Mouse (Mus musculus) left cerebral cortex, postnatal 36 days (tissue): ENCODE measurements around the gene Atp5d. TPM values are rescaled to one million over a fixed set of nuclear protein-coding genes. Genes with fewer than 3 reads are reported as not detected.

Experiments used
- total RNA-seq, 2 experiments: library from RNA; stranded (reverse); gene quantifications; 2 replicates each; pipeline ENCODE4 v1.2.3; 2021

Atp5d gene
- total RNA-seq, 2 experiments from 2014 or later, result 334 to 384 TPM

Other genes with a start within 250 kb of the Atp5d start
- not detected for gene Cfd, start 247.8 kb upstream of the Atp5d start, total RNA-seq
- gene Med16, start 229.7 kb upstream of the Atp5d start, total RNA-seq, result 10 to 100 TPM; 53.2 to 60.6 TPM
- not detected for gene Gm26602, start 227.8 kb upstream of the Atp5d start, total RNA-seq
- gene Kiss1r, start 221.7 kb upstream of the Atp5d start, total RNA-seq, result 1 to 10 TPM; 6.7 to 8.2 TPM
- gene R3hdm4, start 217.4 kb upstream of the Atp5d start, total RNA-seq, result 100 to 1,000 TPM; 349 to 368 TPM
- 1 to 10 TPM; 6.3 to 6.5 TPM for gene Arid3a, start 211.6 kb upstream of the Atp5d start, total RNA-seq
- gene Wdr18, start 178.5 kb upstream of the Atp5d start, total RNA-seq, result 10 to 100 TPM; 44.2 to 46.3 TPM
- gene Grin3b, start 167.9 kb upstream of the Atp5d start, total RNA-seq, result under 1 TPM in 1 of 2 experiments, not detected in 1; 0.10 TPM
- gene Tmem259, start 154.3 kb upstream of the Atp5d start, total RNA-seq, result 100 to 1,000 TPM; 122 TPM
- gene Cnn2, start 150.0 kb upstream of the Atp5d start, total RNA-seq, result 1 to 10 TPM; 4.7 to 7.6 TPM
- gene Abca7, start 142.1 kb upstream of the Atp5d start, total RNA-seq, result 10 to 100 TPM; 10.3 to 13.0 TPM
- gene Arhgap45, start 122.0 kb upstream of the Atp5d start, total RNA-seq, result 1 to 10 TPM; 3.3 to 5.3 TPM
- 10 to 100 TPM; 69.2 to 83.6 TPM for gene Polr2e, start 98.8 kb upstream of the Atp5d start, total RNA-seq
- gene Gpx4, start 91.5 kb upstream of the Atp5d start, total RNA-seq, result 100 to 1,000 TPM; 468 to 559 TPM
- gene Sbno2, start 33.1 kb upstream of the Atp5d start, total RNA-seq, result 10 to 100 TPM; 14.5 to 25.5 TPM
- 100 to 1,000 TPM in 1 of 2 experiments, 10 to 100 TPM in 1; 94.4 to 100 TPM for gene Stk11, start 22.8 kb upstream of the Atp5d start, total RNA-seq
- gene Cbarp, start 2.2 kb downstream of the Atp5d start, total RNA-seq, result 100 to 1,000 TPM; 431 to 463 TPM
- 10 to 100 TPM; 76.2 to 78.8 TPM for gene Midn, start 9.6 kb downstream of the Atp5d start, total RNA-seq
- gene Cirbp, start 27.4 kb downstream of the Atp5d start, total RNA-seq, result 10 to 100 TPM; 94.7 to 96.7 TPM
- 1 to 10 TPM; 7.5 to 7.6 TPM for gene 1600002K03Rik, start 34.3 kb downstream of the Atp5d start, total RNA-seq
- gene Efna2, start 40.9 kb downstream of the Atp5d start, total RNA-seq, result 1 to 10 TPM; 8.9 to 9.0 TPM
- 10 to 100 TPM; 35.9 to 43.8 TPM for gene Mum1, start 87.8 kb downstream of the Atp5d start, total RNA-seq
- 100 to 1,000 TPM; 185 to 213 TPM for gene Ndufs7, start 110.5 kb downstream of the Atp5d start, total RNA-seq
- gene Gamt, start 122.4 kb downstream of the Atp5d start, total RNA-seq, result 10 to 100 TPM; 22.5 to 43.9 TPM
- 10 to 100 TPM; 71.7 to 99.0 TPM for gene Dazap1, start 122.9 kb downstream of the Atp5d start, total RNA-seq
- 100 to 1,000 TPM; 799 to 946 TPM for gene Rps15, start 153.8 kb downstream of the Atp5d start, total RNA-seq
- gene Apc2, start 157.3 kb downstream of the Atp5d start, total RNA-seq, result 100 to 1,000 TPM; 105 to 116 TPM
- gene 2310011J03Rik, start 181.9 kb downstream of the Atp5d start, total RNA-seq, result 10 to 100 TPM; 26.6 to 30.1 TPM
- gene Pcsk4, start 190.9 kb downstream of the Atp5d start, total RNA-seq, result 1 to 10 TPM; 4.9 to 6.2 TPM
- 10 to 100 TPM; 10.6 to 11.5 TPM for gene Reep6, start 191.3 kb downstream of the Atp5d start, total RNA-seq
- 10 to 100 TPM in 1 of 2 experiments, 1 to 10 TPM in 1; 7.5 to 10.0 TPM for gene Adamtsl5, start 209.8 kb downstream of the Atp5d start, total RNA-seq
- gene Plk5, start 217.8 kb downstream of the Atp5d start, total RNA-seq, result 10 to 100 TPM; 16.9 to 33.1 TPM
- 10 to 100 TPM; 18.1 to 23.4 TPM for gene Mex3d, start 249.0 kb downstream of the Atp5d start, total RNA-seq